Mouse (Mus musculus) heart, adult 2 months (tissue): Measurements from ENCODE around the gene Hacl1.

Source experiments
- CTCF ChIP-seq: fragments of 200-600 bp; IDR thresholded peaks from 2 replicates; pipeline ENCODE4 v1.8.1; 2022; ENCODE audit warnings: antibody characterized with exemption, mild to moderate bottlenecking, moderate library complexity
- EP300 ChIP-seq: fragments of 200-500 bp; IDR thresholded peaks from 2 replicates; pipeline ENCODE4 v1.6.1; 2011; ENCODE audit warnings: low read depth, low read length, control low read depth; ENCODE audit not compliant: insufficient read depth
- POLR2A ChIP-seq: fragments of 200-500 bp; IDR thresholded peaks from 2 replicates; pipeline ENCODE4 v1.6.1; 2011; ENCODE audit warnings: mild to moderate bottlenecking, low read depth, low read length, control low read depth; ENCODE audit not compliant: insufficient read depth

GRCm38 (mm10) chr14:31572561-31573175 is 68.4 kb downstream of the Hacl1 start:
- TF ChIP-seq POLR2A (no peak), CTCF (no peak), EP300 (no peak)
